Mouse (Mus musculus): Measurements from ENCODE around the gene 5730522E02Rik.

5730522E02Rik gene

DNA sequence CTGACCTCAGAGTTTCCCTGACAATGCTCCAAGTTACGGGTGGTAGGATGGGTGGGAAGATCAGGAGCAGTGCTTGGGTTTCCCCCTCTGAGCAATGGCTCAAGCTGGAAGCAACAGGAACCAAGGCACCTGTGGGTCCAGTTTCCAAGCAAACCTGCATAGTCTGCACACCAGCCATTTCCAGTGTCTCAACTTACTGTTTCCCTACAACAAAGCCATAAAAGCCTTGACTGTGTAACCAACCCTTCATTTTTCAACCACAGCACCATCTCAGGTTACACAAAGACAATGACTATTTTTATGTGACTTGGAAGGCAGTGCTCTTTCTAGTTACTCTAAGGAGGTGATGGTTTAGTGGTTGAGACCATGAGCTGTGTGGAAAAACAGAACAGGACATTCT lies 530.7 kb downstream of the 5730522E02Rik start:
- DNase-seq (ENCODE audit: low read depth): no peak

DNA sequence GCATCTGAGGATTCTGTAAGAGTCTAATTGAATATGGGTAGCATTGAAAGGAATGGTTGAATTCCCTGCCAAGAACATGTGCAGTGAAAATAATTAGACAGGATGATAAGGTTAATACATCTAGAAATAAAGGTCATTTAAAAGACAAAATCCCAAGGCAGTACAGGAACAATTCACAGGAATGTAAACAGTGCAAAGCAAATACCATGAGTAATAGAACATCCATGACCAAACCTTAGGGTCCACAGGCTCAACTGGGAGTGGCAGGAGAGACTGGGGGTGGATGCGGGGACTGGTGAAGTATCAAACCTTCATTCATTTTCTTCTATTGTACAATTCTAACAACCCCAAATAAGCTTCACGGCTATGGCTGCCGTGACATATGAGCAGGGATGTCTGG lies 536.4 kb downstream of the 5730522E02Rik start:
- no peak for DNase-seq (ENCODE audit: low read depth)

DNA sequence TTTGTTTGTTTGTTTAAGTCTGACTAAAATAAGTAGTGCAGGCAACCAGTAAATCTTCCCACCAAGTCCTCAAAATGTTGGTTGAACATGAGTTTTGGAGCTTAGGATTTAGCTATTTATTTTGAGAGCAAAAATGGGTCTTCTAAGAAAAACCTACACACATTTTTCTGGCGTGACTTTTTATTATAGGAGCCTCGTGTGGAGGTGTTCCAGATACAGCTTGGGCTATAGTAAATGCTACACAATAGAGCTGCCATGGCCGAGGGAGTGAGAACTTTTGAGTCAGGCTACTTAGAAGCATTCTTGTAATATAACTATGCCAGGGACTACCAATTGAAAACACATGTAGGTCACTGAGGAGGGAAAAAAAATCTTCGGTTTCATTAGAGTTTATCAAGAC lies 540.5 kb downstream of the 5730522E02Rik start:
- DNase-seq (ENCODE audit: low read depth): no peak

DNA sequence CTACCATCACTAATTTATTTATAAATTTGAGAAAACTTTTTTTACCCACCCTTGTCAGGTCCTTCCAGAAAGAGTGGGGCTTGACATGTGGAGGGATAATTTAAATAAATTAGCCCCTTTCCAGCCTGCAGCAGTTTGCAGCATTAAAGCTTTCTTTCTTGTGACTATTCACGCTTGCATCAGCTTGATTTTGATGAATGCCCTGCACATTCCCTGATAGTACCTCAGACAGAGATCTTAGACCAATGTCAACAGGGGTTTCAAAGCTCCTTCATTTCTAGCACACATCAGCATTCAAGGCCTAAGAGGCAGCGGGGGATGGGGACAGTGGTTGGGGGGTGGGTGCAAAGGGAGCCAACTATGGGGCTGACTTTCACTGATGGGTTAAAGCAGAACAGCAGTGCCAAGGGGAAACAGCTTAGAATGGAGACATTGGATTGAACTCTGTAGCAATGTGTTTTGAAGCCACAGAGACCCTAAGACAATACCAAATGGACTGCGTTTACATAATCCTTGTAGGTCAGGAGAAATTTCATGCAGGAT lies 545.9 kb downstream of the 5730522E02Rik start:
- DNase-seq (ENCODE audit: low read depth): no peak

DNA sequence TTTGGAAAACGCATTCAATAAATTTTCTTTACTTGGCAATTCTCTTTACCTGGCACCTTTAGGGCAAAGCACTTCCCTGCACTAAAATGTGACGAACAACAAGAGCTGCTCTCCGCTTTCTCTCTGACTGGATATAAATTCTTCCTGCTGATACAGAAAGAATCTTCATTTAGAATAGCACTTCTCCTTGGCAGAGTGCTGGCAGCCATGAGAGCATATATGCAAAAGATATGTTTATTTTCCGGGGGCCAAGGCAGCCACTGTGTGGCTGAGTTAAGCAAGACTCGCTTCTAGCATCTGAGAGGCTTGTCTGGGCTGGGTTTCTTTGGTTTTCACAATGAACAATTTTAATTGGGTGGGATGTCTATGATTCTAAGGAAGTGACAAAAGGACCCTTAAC lies 564.3 kb downstream of the 5730522E02Rik start:
- DNase-seq (ENCODE audit: low read depth): no peak

DNA sequence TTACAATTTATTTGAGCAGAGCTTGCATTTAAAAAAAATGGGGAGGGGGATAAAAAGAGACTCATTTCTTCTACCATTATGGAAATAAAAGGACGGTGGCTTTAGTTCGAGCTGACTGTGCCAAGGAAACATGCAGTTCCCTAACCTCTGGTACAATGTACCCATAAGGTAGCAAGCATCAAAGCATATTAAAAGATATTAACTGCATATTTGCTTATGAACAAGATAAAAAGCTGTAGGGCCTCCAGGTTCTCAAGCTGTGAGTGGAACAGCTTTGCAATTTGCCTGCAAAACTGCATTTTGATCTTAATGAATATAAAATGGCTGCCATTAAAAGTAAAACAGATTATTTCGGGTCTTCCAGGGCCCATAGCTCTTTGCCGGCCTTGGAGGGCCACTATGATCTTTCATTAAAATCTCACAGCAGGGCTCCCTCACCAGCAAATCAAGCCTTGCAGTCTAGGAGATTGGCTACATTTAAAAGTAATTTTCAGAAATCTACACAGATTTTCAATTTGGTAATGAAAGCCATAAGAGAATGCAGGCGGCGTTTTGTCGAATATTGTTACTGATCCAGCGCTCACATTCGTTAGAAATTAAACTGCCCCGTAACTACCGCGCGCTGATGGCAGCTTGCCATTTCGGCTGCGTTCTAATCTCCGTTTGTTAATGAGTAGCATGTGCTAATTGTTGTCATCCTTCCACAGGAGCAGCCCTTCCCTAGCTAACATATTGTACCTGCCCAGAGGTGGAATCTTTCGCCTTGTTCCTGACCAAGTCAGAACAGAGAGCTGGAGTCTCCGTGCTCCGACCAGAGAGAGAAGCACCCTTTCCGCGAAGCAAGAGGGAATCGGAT lies 565.6 kb downstream of the 5730522E02Rik start:
- no peak for DNase-seq (ENCODE audit: low read depth)

DNA sequence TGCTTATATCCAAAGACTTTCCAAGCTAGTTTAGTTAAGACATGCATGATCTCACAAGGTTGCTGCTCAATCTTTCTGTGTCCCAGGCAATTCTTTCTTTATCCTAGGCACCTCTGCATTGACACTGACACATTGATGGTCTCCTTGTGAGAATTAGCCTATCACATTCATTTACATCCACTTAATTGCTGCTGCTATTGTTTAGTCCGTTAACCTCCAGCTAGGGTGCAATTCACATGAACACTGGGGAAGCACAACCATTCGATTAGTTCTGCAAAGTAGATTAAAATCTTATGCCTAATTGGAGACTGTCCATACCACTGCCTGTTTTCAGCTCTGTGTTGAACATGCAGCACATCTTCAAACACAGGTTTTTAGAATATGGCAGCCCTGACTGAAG lies 603.7 kb downstream of the 5730522E02Rik start:
- no peak for DNase-seq (ENCODE audit: low read depth)

DNA sequence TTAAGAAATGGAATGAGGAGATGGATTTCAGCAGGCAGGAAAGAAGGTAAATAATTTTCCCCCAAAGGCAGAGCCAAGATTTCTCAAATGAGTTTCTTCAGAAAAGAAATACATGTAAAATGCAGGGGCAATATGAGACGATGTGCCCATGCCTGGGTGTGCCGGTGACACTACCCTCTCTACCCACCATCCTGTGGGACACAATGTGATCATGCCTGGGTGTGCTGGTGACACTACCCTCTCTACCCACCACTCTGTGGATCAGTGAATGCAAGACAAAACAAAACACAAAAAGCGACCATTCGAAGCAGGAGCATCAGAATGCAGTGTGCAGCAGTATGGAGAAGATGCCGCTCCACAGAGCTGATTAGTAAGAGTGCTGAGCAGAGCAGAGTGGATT lies 610.5 kb downstream of the 5730522E02Rik start:
- DNase-seq (ENCODE audit: low read depth): no peak

DNA sequence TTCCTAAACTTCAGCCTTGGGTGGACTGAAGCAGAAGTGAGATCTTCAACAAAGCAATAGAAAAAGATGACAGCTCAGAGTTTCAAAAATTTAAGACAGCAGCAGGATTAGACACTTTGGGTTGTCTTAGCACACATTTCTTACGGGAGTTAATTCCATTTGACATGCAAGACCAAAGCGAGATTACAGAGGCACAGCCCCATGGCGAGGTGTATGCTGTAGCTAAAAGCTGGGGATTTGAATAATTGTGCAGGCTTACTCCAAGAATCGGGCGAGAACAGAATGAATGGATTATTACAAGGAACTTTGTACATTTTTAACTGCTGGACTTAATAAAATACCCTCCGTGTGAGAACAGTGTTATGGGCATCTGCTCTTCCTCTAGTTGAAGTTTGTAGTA lies 615.3 kb downstream of the 5730522E02Rik start:
- no peak for DNase-seq (ENCODE audit: low read depth)

DNA sequence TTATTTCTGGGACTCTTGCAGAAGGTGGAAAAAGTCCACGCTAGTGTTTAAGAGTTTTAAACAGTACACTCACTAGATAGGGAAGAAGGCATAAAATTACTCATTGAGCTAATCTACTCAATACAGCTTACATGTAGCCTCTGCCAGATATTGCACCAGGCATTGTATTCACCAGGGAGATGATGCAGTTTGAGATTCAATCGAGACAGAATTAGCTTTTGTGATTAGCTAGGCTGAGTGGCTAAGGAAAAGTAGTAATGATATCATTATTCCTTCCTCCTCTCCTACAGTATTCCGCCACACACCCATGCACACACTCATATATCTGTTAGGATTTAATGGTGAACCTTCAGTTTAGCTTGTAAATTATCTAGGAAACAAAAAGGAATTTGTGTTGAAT lies 615.8 kb downstream of the 5730522E02Rik start:
- DNase-seq (ENCODE audit: low read depth): no peak

DNA sequence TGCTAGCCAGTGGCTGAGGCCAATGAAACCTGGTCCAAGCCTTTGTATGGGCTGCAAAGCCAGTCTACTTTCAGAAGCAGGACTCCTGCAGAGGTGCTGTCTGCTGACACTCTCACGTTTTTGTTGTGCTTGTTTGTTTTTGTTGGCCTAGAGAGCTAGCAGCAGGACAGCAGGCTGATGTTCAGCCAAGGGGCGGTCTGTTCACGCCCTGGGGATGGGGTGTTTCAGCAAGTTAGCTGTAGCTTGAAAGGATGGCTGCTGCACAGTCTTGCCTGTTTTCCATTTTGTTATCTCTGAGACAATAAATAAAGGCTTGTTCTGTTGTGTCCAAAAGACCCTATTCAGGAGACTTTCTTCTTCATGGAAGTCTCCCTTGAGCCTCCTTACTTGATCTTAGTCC lies 618.3 kb downstream of the 5730522E02Rik start:
- no peak for DNase-seq (ENCODE audit: low read depth)

DNA sequence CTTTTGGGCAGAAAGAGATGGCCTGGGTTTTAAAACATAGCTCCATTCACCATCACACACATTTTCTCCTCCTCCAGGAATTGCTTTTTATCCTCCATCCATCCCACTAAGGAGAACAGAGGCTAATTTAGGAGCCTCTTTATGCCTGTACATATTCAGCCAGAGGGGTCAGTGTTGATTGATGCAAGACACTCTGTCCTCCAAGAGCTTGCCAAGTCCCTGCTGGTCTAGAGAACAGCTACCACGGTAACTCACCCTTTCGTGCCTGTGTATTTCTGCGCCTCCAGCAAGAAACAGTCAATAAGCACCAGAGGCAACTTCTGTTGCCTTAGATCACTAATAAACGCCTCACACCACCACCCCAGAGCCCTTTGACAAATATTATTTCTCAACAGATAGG lies 620.3 kb downstream of the 5730522E02Rik start:
- DNase-seq (ENCODE audit: low read depth): no peak

DNA sequence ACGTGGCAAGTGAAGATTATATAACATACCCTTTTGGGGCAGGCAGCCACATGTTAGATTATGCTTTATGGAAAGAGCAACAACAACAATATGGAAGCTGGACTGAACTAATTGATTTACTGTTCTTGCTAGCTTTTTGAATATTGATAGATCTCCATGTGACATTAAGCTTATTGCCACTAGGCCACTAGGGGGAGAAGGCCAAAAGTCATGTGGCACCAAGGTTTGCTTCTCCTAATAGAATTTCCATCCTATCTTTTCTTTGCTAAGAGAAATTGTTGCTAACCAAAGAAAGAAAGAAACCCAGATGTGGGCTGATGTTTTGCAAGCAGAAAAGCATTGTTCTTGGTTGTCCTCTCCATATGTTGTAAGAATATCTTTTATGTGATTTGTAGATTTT lies 621.1 kb downstream of the 5730522E02Rik start:
- no peak for DNase-seq (ENCODE audit: low read depth)

DNA sequence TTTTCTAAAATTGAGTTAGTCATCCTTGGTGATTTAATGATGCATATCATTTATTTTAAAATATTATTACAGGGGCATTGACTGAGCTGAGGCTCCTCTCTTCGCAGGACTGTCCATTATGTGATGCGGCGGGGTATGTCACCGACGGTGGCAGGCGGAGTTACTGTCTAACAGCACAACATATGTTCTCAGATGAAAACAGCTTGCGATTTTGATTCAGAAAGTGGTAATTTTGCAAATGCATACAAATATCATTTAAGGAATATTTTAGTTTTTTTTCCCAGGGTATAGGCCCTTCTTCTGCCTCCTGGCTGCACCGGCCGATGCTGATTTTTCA lies 636.5 kb downstream of the 5730522E02Rik start:
- DNase-seq (ENCODE audit: low read depth): no peak

DNA sequence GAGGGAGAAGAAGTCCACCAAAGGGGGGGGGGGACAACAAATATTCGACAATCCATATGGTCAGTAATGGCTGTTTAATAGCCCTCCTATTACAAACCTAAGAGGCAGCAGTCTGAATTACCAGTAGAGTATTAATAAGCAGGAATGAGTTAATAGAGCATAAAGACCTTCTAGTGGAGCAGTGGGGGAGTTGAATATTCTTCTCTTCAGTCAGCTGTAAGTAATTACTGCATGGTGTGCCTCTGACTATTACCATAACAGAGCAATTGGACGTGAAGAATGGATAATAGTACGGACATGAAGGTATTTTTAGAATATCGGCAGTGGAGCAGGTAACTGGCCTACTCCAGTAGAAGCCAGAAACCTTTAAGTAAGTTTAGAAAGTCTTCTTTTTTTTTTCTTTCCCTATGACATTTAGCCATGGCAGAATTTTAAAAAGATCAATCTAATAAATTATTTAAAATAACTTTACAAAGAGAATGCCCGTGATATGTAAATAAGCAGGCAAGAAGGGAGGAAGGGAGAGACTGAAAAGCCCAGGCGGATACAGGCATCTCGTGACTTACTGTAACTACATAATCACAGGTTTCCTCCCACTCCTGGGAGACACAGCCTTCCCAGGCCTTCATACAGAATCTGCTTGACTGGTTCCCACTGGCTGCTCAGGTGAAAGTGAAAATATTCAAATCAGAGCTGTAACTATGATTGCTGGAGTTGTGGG lies 637.0 kb downstream of the 5730522E02Rik start:
- DNase-seq (ENCODE audit: low read depth): no peak

DNA sequence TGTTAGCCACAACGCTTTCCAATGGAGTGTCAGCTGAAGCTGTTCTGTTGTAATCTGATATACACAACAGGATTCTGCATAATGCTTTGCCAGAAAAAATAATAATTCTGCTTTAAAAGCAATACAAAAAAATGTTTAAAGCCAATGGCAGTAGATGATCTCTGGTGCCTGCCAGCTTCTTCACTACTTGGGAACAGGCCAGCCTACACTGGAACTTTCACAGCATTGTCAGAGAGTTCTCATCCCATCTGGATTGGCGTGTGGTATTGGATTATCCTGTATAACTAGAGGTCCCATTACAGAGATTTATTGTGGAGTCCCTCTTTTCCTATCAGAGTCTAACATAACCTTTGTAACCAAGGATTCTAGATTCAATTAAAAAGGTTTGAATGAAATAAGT lies 639.2 kb downstream of the 5730522E02Rik start:
- DNase-seq (ENCODE audit: low read depth): no peak
